Mouse (Mus musculus) lung, embryonic 14.5 days (tissue): Measurements from ENCODE around the gene Taf9. TPM values are rescaled to one million over a fixed set of nuclear protein-coding genes. Genes with fewer than 3 reads are reported as not detected.

Source experiments
- ATAC-seq: fragments of 200-750 bp; cut with Nextera tagmentation; 2 replicates; pipeline ENCODE4 v1.8.0; 2017; ENCODE audit warnings: mild to moderate bottlenecking, moderate TSS enrichment, moderate library complexity; ENCODE audit not compliant: insufficient read depth
- DNase-seq: peaks from one replicate; pipeline ENCODE4 v3.0.0-alpha.2; 2015
- H3K27ac ChIP-seq: fragments of 300-500 bp; sonication (generic); 2 replicates; pipeline ENCODE4 v1.5.1; 2014; ENCODE audit warnings: low read depth, mild to moderate bottlenecking, moderate library complexity
- H3K27me3 ChIP-seq: fragments of 300-500 bp; sonication (generic); 2 replicates; pipeline ENCODE4 v1.6.1; 2014; ENCODE audit warnings: low read length, control low read depth; ENCODE audit not compliant: insufficient read depth
- H3K36me3 ChIP-seq: fragments of 300-500 bp; sonication (generic); 2 replicates; pipeline ENCODE4 v1.6.1; 2014; ENCODE audit warnings: control low read depth; ENCODE audit not compliant: insufficient read depth
- H3K4me1 ChIP-seq: fragments of 300-500 bp; sonication (generic); 2 replicates; pipeline ENCODE4 v1.6.1; 2014; ENCODE audit warnings: antibody characterized with exemption, control low read depth; ENCODE audit not compliant: insufficient read depth
- H3K4me2 ChIP-seq: fragments of 300-500 bp; sonication (generic); 2 replicates; pipeline ENCODE4 v1.6.1; 2014; ENCODE audit warnings: mild to moderate bottlenecking
- H3K4me3 ChIP-seq: fragments of 300-500 bp; sonication (generic); 2 replicates; pipeline ENCODE4 v1.5.1; 2014; ENCODE audit warnings: low read depth, low read length
- H3K9ac ChIP-seq: fragments of 300-500 bp; sonication (generic); 2 replicates; pipeline ENCODE4 v1.6.1; 2014
- H3K9me3 ChIP-seq: fragments of 300-500 bp; sonication (generic); 2 replicates; pipeline ENCODE4 v1.6.1; 2016; ENCODE audit warnings: low read depth, low read length, control low read depth
- CTCF ChIP-seq: IDR thresholded peaks from 2 replicates; pipeline ENCODE4 v1.5.1; 2016; ENCODE audit warnings: antibody characterized with exemption, low read depth
- WGBS: fragments of 180-500 bp; shearing (Covaris S2); extraction: QIAGEN DNeasy Blood & Tissue Kit; methylation state at CpG from one replicate; pipeline ENCODE4 v1.1.7; 2014; 5-methylcytosine and 5-hydroxymethylcytosine counted together
- polyA plus RNA-seq: library from polyadenylated mRNA; unstranded; fragments of >200 nt; fragmentation: Nextera tagmentation; extraction: Ambion mirVana; gene quantifications from 2 replicates; pipeline ENCODE4 v1.2.1, GENCODE M21; 2014

The Taf9 gene
- polyA plus RNA-seq, 1 experiment from 2014 or later = 11.0 TPM

GRCm38 (mm10) chr13:100698866-100699265 is 47.5 kb downstream of the Taf9 start:
- H3K36me3 ChIP-seq = peaks cover 72% of the 10 kb centered on the region
- WGBS = 90% methylated on average over 10 of the region's 10 CpGs

GRCm38 (mm10) chr13:100703468-100703867 is 52.1 kb downstream of the Taf9 start:
- H3K4me3 ChIP-seq = no peak overlapping the region
- no peak overlapping the region for H3K9ac ChIP-seq
- 90% methylated on average over 2 of the region's 2 CpGs for WGBS
- peaks cover 88% of the 10 kb centered on the region for H3K36me3 ChIP-seq
- no peak for ATAC-seq
- no peaks in the 10 kb centered on the region for H3K9me3 ChIP-seq
- DNase-seq = no peak
- H3K27me3 ChIP-seq = no peaks in the 10 kb centered on the region
- TF ChIP-seq CTCF = no peak
- no peak overlapping the region for H3K27ac ChIP-seq
- H3K4me1 ChIP-seq = no peaks in the 10 kb centered on the region
- no peak overlapping the region for H3K4me2 ChIP-seq

More at GRCm38 (mm10) chr13:100698866-100699265, 47.5 kb downstream of the Taf9 start:
- no peaks in the 10 kb centered on the region for H3K9me3 ChIP-seq
- H3K4me2 ChIP-seq = no peak overlapping the region
- H3K4me1 ChIP-seq = no peaks in the 10 kb centered on the region
- ATAC-seq (no peak), DNase-seq (no peak)
- H3K4me3 ChIP-seq = no peak overlapping the region
- H3K9ac ChIP-seq = no peak overlapping the region
- no peak overlapping the region for H3K27ac ChIP-seq
- no peaks in the 10 kb centered on the region for H3K27me3 ChIP-seq
- TF ChIP-seq CTCF = no peak

Other genes with a start within 250 kb of the Taf9 start
- gene Naip1, start 198.7 kb upstream of the Taf9 start, polyA plus RNA-seq = not detected in 2 replicates
- 75.0 and 77.3 TPM in 2 replicates for gene Gtf2h2, start 159.0 kb upstream of the Taf9 start, polyA plus RNA-seq
- 28.9 and 30.0 TPM in 2 replicates for gene Ocln, start 98.9 kb upstream of the Taf9 start, polyA plus RNA-seq
- gene Marveld2, start 34.6 kb upstream of the Taf9 start, polyA plus RNA-seq = 11.8 and 12.7 TPM in 2 replicates
- 300 TPM in 2 replicates for gene Ak6, start 600 bp upstream of the Taf9 start, polyA plus RNA-seq
- 22.8 and 23.9 TPM in 2 replicates for gene Rad17, start 528 bp upstream of the Taf9 start, polyA plus RNA-seq
- gene Ccdc125, start 18.1 kb downstream of the Taf9 start, polyA plus RNA-seq = 9.1 and 11.1 TPM in 2 replicates
- gene Cdk7, start 79.4 kb downstream of the Taf9 start, polyA plus RNA-seq = 99.9 and 106 TPM in 2 replicates
- 166 and 178 TPM in 2 replicates for gene Mrps36, start 93.1 kb downstream of the Taf9 start, polyA plus RNA-seq
- gene Cenph, start 124.3 kb downstream of the Taf9 start, polyA plus RNA-seq = 45.0 and 47.9 TPM in 2 replicates
- 329 and 358 TPM in 2 replicates for gene Ccnb1, start 135.0 kb downstream of the Taf9 start, polyA plus RNA-seq
- 63.3 and 64.6 TPM in 2 replicates for gene Slc30a5, start 181.8 kb downstream of the Taf9 start, polyA plus RNA-seq